Mouse (Mus musculus) embryonic facial prominence, embryonic 14.5 days (tissue): ENCODE measurements at regions not wholly inside any gene's neighbourhood (a gene's known extent, or its start where the extent isn't known, plus 50 kb on each side); places are given as distances from the start of the nearest gene placed in this dataset.
A peak's percentile ranks its signal among the peaks of the same experiment; 100 is the strongest.

Experiments
- ATAC-seq: fragments of 200-750 bp; cut with Nextera tagmentation; 2 replicates; pipeline ENCODE4 v1.8.0; 2017; ENCODE audit warnings: low read depth, moderate number of reproducible peaks, moderate TSS enrichment
- DNase-seq: peaks from one replicate; pipeline ENCODE4 v3.0.0-alpha.2; 2015; ENCODE audit warnings: low spot score
- H3K27ac ChIP-seq: fragments of 300-500 bp; sonication (generic); replicated peaks from 2 replicates; pipeline ENCODE4 v1.5.1; 2014; ENCODE audit warnings: low read depth, mild to moderate bottlenecking, low read length, moderate library complexity
- H3K27me3 ChIP-seq: fragments of 300-500 bp; sonication (generic); replicated peaks from 2 replicates; pipeline ENCODE4 v1.6.1; 2014; ENCODE audit warnings: low read length; ENCODE audit not compliant: control insufficient read depth, insufficient read depth
- H3K36me3 ChIP-seq: fragments of 300-500 bp; sonication (generic); 2 replicates; pipeline ENCODE4 v1.6.1; 2014; ENCODE audit warnings: low read length, mixed read lengths; ENCODE audit not compliant: control insufficient read depth, insufficient read depth
- H3K4me1 ChIP-seq: fragments of 300-500 bp; sonication (generic); 2 replicates; pipeline ENCODE4 v1.6.1; 2014; ENCODE audit warnings: antibody characterized with exemption, low read length; ENCODE audit not compliant: control insufficient read depth, insufficient read depth
- H3K4me2 ChIP-seq: fragments of 300-500 bp; sonication (generic); 2 replicates; pipeline ENCODE4 v1.6.1; 2014; ENCODE audit warnings: low read depth, mild to moderate bottlenecking, low read length, moderate library complexity, mixed read lengths
- H3K4me3 ChIP-seq: fragments of 300-500 bp; sonication (generic); 2 replicates; pipeline ENCODE4 v1.5.1; 2014; ENCODE audit warnings: low read depth, mild to moderate bottlenecking, low read length
- H3K9ac ChIP-seq: fragments of 300-500 bp; sonication (generic); 2 replicates; pipeline ENCODE4 v1.6.1; 2014; ENCODE audit warnings: low read depth, mild to moderate bottlenecking, low read length, moderate library complexity, mixed read lengths
- H3K9me3 ChIP-seq: fragments of 300-500 bp; sonication (generic); 2 replicates; pipeline ENCODE4 v1.6.1; 2016; ENCODE audit warnings: low read length; ENCODE audit not compliant: control insufficient read depth
- WGBS: fragments of 180-500 bp; shearing (Covaris S2); extraction: QIAGEN DNeasy Blood & Tissue Kit; methylation state at CpG from one replicate; pipeline ENCODE4 v1.1.7; 2014; 5-methylcytosine and 5-hydroxymethylcytosine counted together

DNA sequence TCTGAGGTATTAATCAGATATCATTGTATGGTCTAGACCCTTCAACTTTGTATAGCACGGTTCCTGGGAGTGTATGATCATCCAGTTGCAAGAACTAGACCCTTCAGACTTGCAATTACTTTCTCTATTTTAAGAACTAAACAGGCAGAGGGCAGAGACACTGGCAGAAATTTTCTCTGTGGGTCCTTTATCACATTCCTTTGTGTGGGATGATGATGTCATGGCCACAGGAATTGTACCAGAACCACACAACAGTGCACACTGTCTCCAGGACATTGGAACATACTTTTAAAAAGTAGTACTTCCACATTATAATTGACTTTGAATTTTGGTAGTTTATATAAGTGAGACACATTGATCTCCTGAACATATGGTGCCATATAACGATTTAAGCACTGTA, 674.2 kb downstream of the Rfpl4b start:
- Histone ChIP-seq H3K4me1 (no peaks in the 10 kb centered on the region), H3K4me3 (no peak overlapping the region), H3K9ac (no peak overlapping the region), H3K4me2 (no peak overlapping the region), H3K27me3 (no peaks in the 10 kb centered on the region), H3K9me3 (no peaks in the 10 kb centered on the region), H3K27ac (no peak overlapping the region), H3K36me3 (no peaks in the 10 kb centered on the region)
- WGBS = 86% methylated on average over 2 of the region's 2 CpGs
- DNase-seq (no peak), ATAC-seq (no peak)

DNA sequence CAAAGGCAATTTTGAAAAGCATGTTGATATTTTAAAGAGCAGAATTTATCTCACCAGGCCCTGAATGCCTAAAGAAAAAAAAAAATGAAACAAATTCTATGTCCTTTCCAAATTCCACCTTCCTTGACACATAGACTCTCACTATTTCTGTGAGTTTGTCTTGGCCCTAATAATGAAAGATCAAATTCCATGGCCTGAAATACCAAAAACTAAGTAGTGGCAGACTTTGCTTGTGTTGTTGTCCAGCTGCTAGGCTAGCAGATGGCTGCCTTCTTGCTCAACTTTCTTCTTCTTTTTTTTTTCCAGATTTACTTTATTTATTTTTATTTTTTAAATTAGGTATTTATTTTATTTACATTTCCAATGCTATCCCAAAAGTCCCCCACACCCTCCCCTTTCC, 682.4 kb downstream of the Rfpl4b start:
- H3K4me3 ChIP-seq = no peak overlapping the region
- H3K36me3 ChIP-seq = no peaks in the 10 kb centered on the region

DNA sequence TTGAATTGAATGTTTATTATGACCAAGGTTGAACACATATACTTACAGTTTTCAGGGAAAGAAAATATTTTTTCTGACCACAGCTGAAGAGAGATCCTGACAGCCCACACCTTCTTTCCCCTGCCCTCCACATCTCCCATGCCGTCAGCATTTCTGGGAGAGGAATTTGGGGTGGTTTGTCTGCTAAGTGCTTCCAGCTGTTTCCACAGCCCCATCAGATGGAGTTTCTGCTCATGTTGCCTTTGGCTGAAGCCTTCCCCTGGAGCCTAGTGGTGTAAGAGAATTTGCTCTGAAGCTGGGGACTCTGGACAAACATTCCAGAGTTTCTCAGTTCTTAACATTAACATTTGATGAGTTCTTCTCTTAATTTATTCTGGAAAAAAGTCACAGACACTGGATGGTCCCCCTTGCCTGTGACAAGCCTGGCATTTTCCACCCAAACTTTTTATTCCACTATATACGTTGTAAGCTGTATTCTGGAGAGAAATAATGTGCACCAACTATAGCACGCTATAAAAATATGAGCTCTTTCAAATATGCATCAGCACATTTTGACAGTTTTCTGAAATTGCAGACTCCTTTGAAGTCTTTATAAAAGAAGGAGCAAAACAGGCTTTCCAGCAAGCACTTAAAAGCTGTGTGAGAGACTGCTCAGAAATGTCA, 699.5 kb downstream of the Rfpl4b start:
- ATAC-seq (peak; percentile 90), DNase-seq (peak; percentile 95)
- 15% methylated on average over 3 of the region's 3 CpGs for WGBS
- Histone ChIP-seq H3K27me3 (no peaks in the 10 kb centered on the region), H3K36me3 (no peaks in the 10 kb centered on the region), H3K4me2 (0 out of 2 replicates have a peak overlapping the region, but pooled peaks have one; percentile 5), H3K9ac (no peak overlapping the region), H3K4me3 (no peak overlapping the region), H3K4me1 (0 out of 2 replicates have a peak, but pooled peaks cover 5% of the 10 kb centered on the region), H3K9me3 (0 out of 2 replicates have a peak, but pooled peaks cover 5% of the 10 kb centered on the region), H3K27ac (peak overlapping the region; percentile 72)

More for the DNA sequence above, 682.4 kb downstream of the Rfpl4b start:
- Histone ChIP-seq H3K9ac (no peak overlapping the region), H3K4me1 (no peaks in the 10 kb centered on the region), H3K27ac (no peak overlapping the region), H3K27me3 (no peaks in the 10 kb centered on the region), H3K9me3 (no peaks in the 10 kb centered on the region), H3K4me2 (no peak overlapping the region)
- DNase-seq (no peak), ATAC-seq (no peak)

DNA sequence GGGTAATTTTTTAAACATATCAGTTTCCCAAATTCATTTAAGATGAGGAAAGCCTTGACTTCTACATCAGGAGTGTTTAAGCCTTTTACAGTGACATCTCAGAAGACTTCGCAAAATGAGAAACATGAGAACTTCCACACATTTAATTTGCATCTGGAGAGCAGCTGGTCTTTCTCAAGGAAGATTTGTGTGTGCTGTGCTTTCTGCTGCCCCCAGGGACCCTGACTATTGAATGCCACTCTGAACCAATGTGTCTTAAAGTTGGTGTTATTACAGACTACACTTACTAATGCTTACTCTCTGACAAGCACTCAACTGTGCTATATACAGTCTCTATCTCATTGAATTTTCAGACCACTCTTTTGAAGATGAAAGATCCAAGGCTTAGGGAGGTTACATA, 703.0 kb downstream of the Rfpl4b start:
- peak; percentile 63; the same call in 1 of the 2 replicates for ATAC-seq
- Histone ChIP-seq H3K27me3 (no peaks in the 10 kb centered on the region), H3K4me3 (no peak overlapping the region), H3K36me3 (no peaks in the 10 kb centered on the region), H3K9me3 (no peaks in the 10 kb centered on the region), H3K9ac (no peak overlapping the region), H3K4me2 (no peak overlapping the region), H3K4me1 (0 out of 2 replicates have a peak, but pooled peaks cover 5% of the 10 kb centered on the region), H3K27ac (peak overlapping the region; percentile 6; the same call in 1 of the 2 replicates)
- DNase-seq = peak; percentile 83
- 20% methylated on average over 1 of the region's 1 CpGs for WGBS

DNA sequence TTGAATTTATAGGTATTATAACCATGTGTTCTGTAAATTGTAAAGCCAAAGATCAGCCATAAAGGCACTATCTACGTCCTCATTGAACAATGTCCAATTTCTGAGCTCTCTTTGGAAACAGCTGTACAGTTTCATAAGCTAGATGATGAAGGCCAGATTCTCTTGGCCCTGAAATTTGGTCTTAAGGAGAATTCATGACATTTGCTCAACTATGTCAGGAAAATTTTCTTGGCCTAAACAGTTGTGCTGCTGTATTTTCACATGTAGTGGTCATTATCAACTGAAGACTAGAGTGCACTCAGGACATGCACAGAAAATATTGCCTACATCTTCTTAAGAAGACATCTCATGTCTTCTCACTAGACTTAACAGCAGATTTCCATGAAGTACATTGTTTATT, 705.1 kb downstream of the Rfpl4b start:
- no peak overlapping the region for H3K4me3 ChIP-seq
- WGBS = 75% methylated on average over 1 of the region's 1 CpGs
- no peak overlapping the region for H3K27ac ChIP-seq
- DNase-seq (peak; percentile 32), ATAC-seq (no peak)
- H3K4me2 ChIP-seq = no peak overlapping the region
- no peaks in the 10 kb centered on the region for H3K9me3 ChIP-seq
- H3K9ac ChIP-seq = no peak overlapping the region
- no peaks in the 10 kb centered on the region for H3K36me3 ChIP-seq
- H3K4me1 ChIP-seq = no peaks in the 10 kb centered on the region
- H3K27me3 ChIP-seq = no peaks in the 10 kb centered on the region

DNA sequence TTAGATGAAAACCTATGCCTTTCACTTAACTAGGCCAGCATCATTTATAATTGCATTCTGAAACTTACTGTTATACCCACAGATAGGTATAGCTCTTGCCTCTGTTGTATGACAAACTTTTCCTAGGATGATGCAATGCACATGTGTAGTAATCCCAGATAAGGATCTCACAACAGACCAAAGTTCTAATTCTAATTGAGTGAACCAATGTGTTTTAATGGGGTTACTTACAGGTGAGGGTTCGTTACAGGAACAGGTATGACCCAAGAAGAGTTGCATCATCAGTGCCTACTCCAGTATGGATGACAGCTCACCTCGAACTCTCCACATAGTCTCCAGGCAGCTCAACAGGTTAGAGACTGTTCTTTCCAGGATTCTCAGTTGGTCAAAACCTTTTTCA, 707.4 kb downstream of the Rfpl4b start:
- Histone ChIP-seq H3K4me2 (no peak overlapping the region), H3K9me3 (no peaks in the 10 kb centered on the region), H3K9ac (no peak overlapping the region), H3K36me3 (no peaks in the 10 kb centered on the region), H3K27me3 (no peaks in the 10 kb centered on the region), H3K4me1 (no peaks in the 10 kb centered on the region), H3K4me3 (no peak overlapping the region), H3K27ac (no peak overlapping the region)
- DNase-seq = no peak
- WGBS = 80% methylated on average over 2 of the region's 2 CpGs
- ATAC-seq = no peak

DNA sequence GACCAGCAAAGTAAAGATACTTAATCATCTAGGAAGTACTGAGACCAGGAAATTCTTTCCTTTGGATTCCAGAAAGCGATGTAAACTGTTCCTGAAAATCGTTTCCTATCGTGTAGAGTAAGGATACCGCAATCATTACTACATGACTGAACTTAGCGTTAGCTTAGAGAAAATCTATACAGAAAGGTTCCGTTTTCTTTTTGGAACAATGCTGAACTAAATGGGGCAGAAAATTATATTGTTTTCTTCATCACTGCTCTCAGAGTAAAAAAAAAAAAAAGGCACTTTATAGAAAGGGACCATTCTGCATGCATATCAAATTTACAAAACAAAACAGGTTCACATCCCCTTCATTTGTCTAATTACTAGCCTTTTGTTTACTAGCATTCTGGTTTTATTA, 713.0 kb downstream of the Rfpl4b start:
- no peak for DNase-seq
- Histone ChIP-seq H3K4me3 (no peak overlapping the region), H3K36me3 (no peaks in the 10 kb centered on the region), H3K27ac (no peak overlapping the region), H3K27me3 (no peaks in the 10 kb centered on the region), H3K9ac (no peak overlapping the region), H3K9me3 (no peaks in the 10 kb centered on the region), H3K4me1 (no peaks in the 10 kb centered on the region), H3K4me2 (no peak overlapping the region)
- no peak for ATAC-seq
- WGBS = 84% methylated on average over 6 of the region's 6 CpGs

DNA sequence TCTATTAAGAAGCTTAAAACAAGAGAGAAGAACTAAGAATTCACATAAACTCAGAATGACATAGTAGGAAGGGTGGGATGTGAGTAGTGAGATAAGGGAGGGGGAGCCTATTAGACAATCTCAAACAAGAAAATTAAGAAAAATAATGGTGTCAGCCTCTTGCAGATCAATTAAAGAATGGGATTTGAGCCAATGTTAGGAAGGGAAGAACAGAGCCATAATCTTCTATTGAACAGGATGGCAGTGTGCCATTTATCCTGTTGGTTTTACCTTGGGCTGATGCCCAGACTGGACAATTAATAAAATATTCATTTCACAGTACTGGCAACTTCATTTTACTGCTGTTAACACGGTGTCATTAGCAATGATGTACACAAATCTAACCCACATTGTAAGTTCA, 718.0 kb downstream of the Rfpl4b start:
- Histone ChIP-seq H3K4me1 (no peaks in the 10 kb centered on the region), H3K27ac (no peak overlapping the region), H3K4me3 (no peak overlapping the region), H3K9me3 (no peaks in the 10 kb centered on the region), H3K27me3 (no peaks in the 10 kb centered on the region), H3K4me2 (no peak overlapping the region), H3K9ac (no peak overlapping the region), H3K36me3 (no peaks in the 10 kb centered on the region)
- 65% methylated on average over 1 of the region's 1 CpGs for WGBS
- ATAC-seq = no peak
- DNase-seq = no peak

DNA sequence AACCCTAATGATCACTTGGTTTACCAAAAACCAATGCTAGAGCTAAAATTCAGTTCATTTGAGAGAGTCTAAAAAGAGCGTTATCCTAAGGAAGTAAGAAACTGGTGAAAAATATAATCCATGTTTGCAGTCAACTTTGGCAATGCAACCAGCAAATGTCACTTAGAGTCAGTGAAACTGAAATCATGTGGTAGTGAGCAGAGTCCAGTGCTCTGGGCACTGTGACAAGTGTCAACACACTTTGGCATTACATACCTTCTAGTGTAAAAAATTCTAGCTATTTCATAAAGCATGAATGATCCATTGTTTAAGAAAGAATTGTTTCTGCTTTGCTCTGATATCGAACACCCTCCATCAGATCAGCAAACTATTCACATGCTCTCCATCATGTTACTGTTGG, 743.1 kb downstream of the Rfpl4b start:
- Histone ChIP-seq H3K36me3 (no peaks in the 10 kb centered on the region), H3K27ac (no peak overlapping the region), H3K27me3 (no peaks in the 10 kb centered on the region), H3K4me2 (no peak overlapping the region), H3K9ac (no peak overlapping the region), H3K9me3 (peaks cover 6% of the 10 kb centered on the region; the same call in 1 of the 2 replicates), H3K4me3 (no peak overlapping the region), H3K4me1 (no peaks in the 10 kb centered on the region)
- DNase-seq (peak; percentile 13), ATAC-seq (no peak)
- WGBS = 78% methylated on average over 2 of the region's 2 CpGs
